In genomic region chr17:23786510-23786931, GRCm38 (mm10) we compare ENCODE assay signal across 8 mouse cellular contexts. TPM values are rescaled to one million over a fixed set of nuclear protein-coding genes. Genes with fewer than 3 reads are reported as not detected.
A peak's percentile ranks its signal among the peaks of the same experiment; 100 is the strongest.
DNase-seq lines count a peak whose midpoint lies in the region; ATAC-seq and TF ChIP-seq lines count a peak whose summit lies in the region.

No protein-coding gene starts in this region.

- 17% methylated on average over 13 of the region's 13 CpGs for WGBS in forebrain, embryonic 10.5 days
- WGBS in limb, embryonic 10.5 days: 20% methylated on average over 13 of the region's 13 CpGs

- ATAC-seq in megakaryocyte-erythroid progenitor cell, adult 5-6 weeks (replicated peaks; ENCODE audit: low FRiP score, low TSS enrichment, poor library complexity, severe bottlenecking): no peak

- peak overlapping the region; percentile 55 for H3K4me3 ChIP-seq in left cerebral cortex, adult 2 months
- H3K4me3 ChIP-seq in forebrain, embryonic 10.5 days: peak overlapping the region; percentile 71
- H3K4me3 ChIP-seq in limb, embryonic 10.5 days: peak overlapping the region; percentile 71

- intact Hi-C loops in left cerebral cortex, adult 2 months (cut with DNase I): no loop called here

- H3K27ac ChIP-seq in left cerebral cortex, adult 2 months: peak overlapping the region; percentile 72
- peak overlapping the region; percentile 87 for H3K27ac ChIP-seq in forebrain, embryonic 10.5 days
- H3K27ac ChIP-seq in limb, embryonic 10.5 days: peak overlapping the region; percentile 90

- no peaks in the 10 kb centered on the region for H3K9me3 ChIP-seq in forebrain, embryonic 10.5 days
- H3K9me3 ChIP-seq in limb, embryonic 10.5 days (replicated peaks): no peaks in the 10 kb centered on the region

- no peaks in the 10 kb centered on the region for H3K36me3 ChIP-seq in forebrain, embryonic 10.5 days (replicated peaks)
- H3K36me3 ChIP-seq in limb, embryonic 10.5 days: no peaks in the 10 kb centered on the region

- no peaks in the 10 kb centered on the region for H3K27me3 ChIP-seq in forebrain, embryonic 10.5 days (ENCODE audit: poor library complexity, severe bottlenecking)
- H3K27me3 ChIP-seq in limb, embryonic 10.5 days (ENCODE audit: low read depth, poor library complexity, severe bottlenecking): no peaks in the 10 kb centered on the region

- peaks cover 36% of the 10 kb centered on the region for H3K4me1 ChIP-seq in forebrain, embryonic 10.5 days
- peaks cover 37% of the 10 kb centered on the region for H3K4me1 ChIP-seq in limb, embryonic 10.5 days

- no peak for TF ChIP-seq CTCF in left cerebral cortex, adult 2 months (IDR thresholded peaks at IDR 0.05)

- DNase-seq in left cerebral cortex, adult 2 months (ENCODE audit: extremely low spot score in 1 of 2, low spot score in 2 of 2): no peak
- DNase-seq in left cerebral cortex, adult 11 months (ENCODE audit: low spot score): no peak
- DNase-seq in cerebellum, adult 11-12 months: peak; percentile 80
- DNase-seq in forebrain, embryonic 10.5 days (ENCODE audit: extremely low spot score, low spot score): no peak
- peak; percentile 51 for DNase-seq in limb, embryonic 10.5 days (ENCODE audit: low spot score)
- DNase-seq in neural tube, embryonic 10.5 days (ENCODE audit: extremely low spot score, low spot score): peak; percentile 44
- DNase-seq in gastrocnemius, postnatal 25 days: no peak

RNA-seq across cellular contexts. Expression of gene Flywch2, which starts 0.6 kb away (rescaled TPM):
- 10 to 100 TPM; 11.9 to 13.7 TPM for total RNA-seq in left cerebral cortex, adult 2 months (2021)
- 23.8 and 25.0 TPM in 2 replicates for polyA plus RNA-seq in forebrain, embryonic 10.5 days (2016; fragmentation: Nextera tagmentation; extraction: Ambion mirVana)
- polyA plus RNA-seq in limb, embryonic 10.5 days (2016; fragmentation: Nextera tagmentation; extraction: Ambion mirVana): 37.5 and 54.1 TPM in 2 replicates
- total RNA-seq in megakaryocyte-erythroid progenitor cell, adult 5-6 weeks (2014; fragmentation: Nextera tagmentation): 3.1 and 5.6 TPM in 2 replicates
- total RNA-seq in megakaryocyte-erythroid progenitor cell, adult 5-6 weeks (2017): not detected in 2 replicates
- under 1 TPM; 0.56 to 0.83 TPM for total RNA-seq in gastrocnemius, postnatal 25 days (2021)

RNA-seq across cellular contexts. Expression of gene Srrm2, which starts 3.8 kb away (rescaled TPM):
- total RNA-seq in left cerebral cortex, adult 2 months (2021): 100 to 1,000 TPM; 671 to 678 TPM
- polyA plus RNA-seq in forebrain, embryonic 10.5 days (2016; fragmentation: Nextera tagmentation; extraction: Ambion mirVana): 482 and 518 TPM in 2 replicates
- polyA plus RNA-seq in limb, embryonic 10.5 days (2016; fragmentation: Nextera tagmentation; extraction: Ambion mirVana): 562 and 563 TPM in 2 replicates
- 699 and 735 TPM in 2 replicates for total RNA-seq in megakaryocyte-erythroid progenitor cell, adult 5-6 weeks (2014; fragmentation: Nextera tagmentation)
- total RNA-seq in megakaryocyte-erythroid progenitor cell, adult 5-6 weeks (2017): 134 and 162 TPM in 2 replicates
- total RNA-seq in gastrocnemius, postnatal 25 days (2021): 100 to 1,000 TPM; 157 to 160 TPM

RNA-seq across cellular contexts. Expression of gene Flywch1, which starts 15.1 kb away (rescaled TPM):
- total RNA-seq in left cerebral cortex, adult 2 months (2021): 100 to 1,000 TPM; 425 to 428 TPM
- 190 and 197 TPM in 2 replicates for polyA plus RNA-seq in forebrain, embryonic 10.5 days (2016; fragmentation: Nextera tagmentation; extraction: Ambion mirVana)
- 177 and 183 TPM in 2 replicates for polyA plus RNA-seq in limb, embryonic 10.5 days (2016; fragmentation: Nextera tagmentation; extraction: Ambion mirVana)
- total RNA-seq in megakaryocyte-erythroid progenitor cell, adult 5-6 weeks (2014; fragmentation: Nextera tagmentation): 7.6 and 11.7 TPM in 2 replicates
- total RNA-seq in megakaryocyte-erythroid progenitor cell, adult 5-6 weeks (2017): 12.5 and 15.4 TPM in 2 replicates
- 10 to 100 TPM; 33.5 to 34.0 TPM for total RNA-seq in gastrocnemius, postnatal 25 days (2021)

RNA-seq across cellular contexts. Expression of gene Kremen2, which starts 40.9 kb away (rescaled TPM):
- total RNA-seq in left cerebral cortex, adult 2 months (2021): under 1 TPM; 0.68 TPM
- polyA plus RNA-seq in forebrain, embryonic 10.5 days (2016; fragmentation: Nextera tagmentation; extraction: Ambion mirVana): 1.5 and 2.9 TPM in 2 replicates
- polyA plus RNA-seq in limb, embryonic 10.5 days (2016; fragmentation: Nextera tagmentation; extraction: Ambion mirVana): 13.8 and 19.5 TPM in 2 replicates
- total RNA-seq in megakaryocyte-erythroid progenitor cell, adult 5-6 weeks (2014; fragmentation: Nextera tagmentation): 0.52 TPM in 1 of 2 replicates, not detected in the other
- not detected in 2 replicates for total RNA-seq in megakaryocyte-erythroid progenitor cell, adult 5-6 weeks (2017)
- total RNA-seq in gastrocnemius, postnatal 25 days (2021): not detected

RNA-seq across cellular contexts. Expression of gene Elob, which starts 42.4 kb away (rescaled TPM):
- 100 to 1,000 TPM; 337 to 365 TPM for total RNA-seq in left cerebral cortex, adult 2 months (2021)
- polyA plus RNA-seq in forebrain, embryonic 10.5 days (2016; fragmentation: Nextera tagmentation; extraction: Ambion mirVana): 1,030 and 1,081 TPM in 2 replicates
- polyA plus RNA-seq in limb, embryonic 10.5 days (2016; fragmentation: Nextera tagmentation; extraction: Ambion mirVana): 1,047 and 1,081 TPM in 2 replicates
- total RNA-seq in megakaryocyte-erythroid progenitor cell, adult 5-6 weeks (2014; fragmentation: Nextera tagmentation): 466 and 512 TPM in 2 replicates
- 101 and 114 TPM in 2 replicates for total RNA-seq in megakaryocyte-erythroid progenitor cell, adult 5-6 weeks (2017)
- total RNA-seq in gastrocnemius, postnatal 25 days (2021): 100 to 1,000 TPM; 237 to 267 TPM

Comparison
In these comparisons a context has a peak if more than half of its experiments do, and no peak if none do; other contexts are left out.
1. DNase-seq: peak in cerebellum, adult 11-12 months (single experiment), limb, embryonic 10.5 days (single experiment) and neural tube, embryonic 10.5 days (single experiment); none in left cerebral cortex, adult 2 months (0 of 2), left cerebral cortex, adult 11 months (single experiment), forebrain, embryonic 10.5 days (single experiment) and gastrocnemius, postnatal 25 days (single experiment).
2. RNA of gene Flywch1, which starts 15.1 kb away (total RNA-seq): 425 to 428 TPM in left cerebral cortex, adult 2 months; 33.5 to 34.0 TPM in gastrocnemius, postnatal 25 days and 7.6 to 15.4 TPM in megakaryocyte-erythroid progenitor cell, adult 5-6 weeks; every median in the first group is over 10 times any median in the second.
3. Peak in every context shown above with its lines, with median percentiles within 50 percentile points of each other: H3K27ac ChIP-seq and H3K4me3 ChIP-seq.